Mouse (Mus musculus): Measurements from ENCODE around the gene Rpl41. TPM values are rescaled to one million over a fixed set of nuclear protein-coding genes. Genes with fewer than 3 reads are reported as not detected.

Rpl41 gene
- polyA plus RNA-seq, 1 experiment: 3,188 TPM

DNA sequence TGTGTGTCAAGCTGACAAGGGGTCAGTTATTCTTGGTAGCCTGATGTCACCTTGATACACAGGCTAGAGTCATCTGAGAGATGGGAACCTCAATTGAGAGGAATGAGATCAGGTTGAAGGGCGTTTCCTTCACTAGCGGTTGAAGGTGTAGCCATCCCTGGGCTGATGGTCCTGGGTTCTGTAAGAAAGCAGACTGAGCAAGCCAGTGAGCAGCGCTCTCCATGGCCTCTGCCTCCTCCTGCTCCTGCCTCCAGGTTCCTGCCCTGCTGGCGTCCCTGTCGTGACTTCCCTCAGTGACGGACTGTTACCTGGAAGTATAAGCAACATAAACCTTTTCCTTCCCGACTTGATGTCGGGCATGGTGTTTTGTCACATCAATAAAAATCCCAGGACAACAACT lies 45.6 kb downstream of the Rpl41 start:
- H3K27ac ChIP-seq (ENCODE audit: insufficient read depth, low read length): no peak overlapping the region
- H3K4me1 ChIP-seq (ENCODE audit: control insufficient read depth, insufficient read depth, low read length): peaks cover 2% of the 10 kb centered on the region; the same call in 1 of the 2 replicates

DNA sequence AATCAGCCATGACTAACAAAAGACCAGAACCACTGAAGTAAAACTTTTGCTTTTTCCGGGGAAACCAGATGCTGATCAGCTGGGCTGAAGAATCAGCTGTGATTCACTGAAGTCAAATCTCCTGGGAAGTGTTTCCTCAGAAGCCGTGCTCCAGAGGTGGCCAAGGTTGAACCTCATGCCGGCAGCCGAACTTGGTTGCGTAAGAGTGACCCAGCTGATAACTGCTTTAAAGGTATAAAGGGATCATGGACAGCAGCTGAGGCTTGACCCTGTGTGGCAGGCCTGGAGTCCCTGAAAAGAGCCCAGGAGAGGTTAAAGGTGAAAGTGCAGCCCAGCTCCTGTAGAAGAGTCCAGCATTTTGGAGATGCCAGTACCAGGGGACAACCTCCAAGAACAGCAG lies 46.8 kb downstream of the Rpl41 start:
- Histone ChIP-seq H3K4me1 (ENCODE audit: control insufficient read depth, insufficient read depth, low read length) (peaks cover 2% of the 10 kb centered on the region; the same call in 1 of the 2 replicates), H3K27ac (ENCODE audit: insufficient read depth, low read length) (no peak overlapping the region), H3K4me3 (ENCODE audit: insufficient read depth, low read length) (no peak overlapping the region)
- TF ChIP-seq POLR2A (IDR thresholded peaks at IDR 0.05; ENCODE audit: low read depth, low read length) (no peak), CTCF (IDR thresholded peaks at IDR 0.05; ENCODE audit: borderline replicate concordance, insufficient read depth, low read length) (no peak)

More for the DNA sequence above, 45.6 kb downstream of the Rpl41 start:
- H3K4me3 ChIP-seq (ENCODE audit: insufficient read depth, low read length): no peak overlapping the region
- TF ChIP-seq POLR2A (IDR thresholded peaks at IDR 0.05; ENCODE audit: low read depth, low read length): no peak
- no peak for TF ChIP-seq CTCF (IDR thresholded peaks at IDR 0.05; ENCODE audit: borderline replicate concordance, insufficient read depth, low read length)

DNA sequence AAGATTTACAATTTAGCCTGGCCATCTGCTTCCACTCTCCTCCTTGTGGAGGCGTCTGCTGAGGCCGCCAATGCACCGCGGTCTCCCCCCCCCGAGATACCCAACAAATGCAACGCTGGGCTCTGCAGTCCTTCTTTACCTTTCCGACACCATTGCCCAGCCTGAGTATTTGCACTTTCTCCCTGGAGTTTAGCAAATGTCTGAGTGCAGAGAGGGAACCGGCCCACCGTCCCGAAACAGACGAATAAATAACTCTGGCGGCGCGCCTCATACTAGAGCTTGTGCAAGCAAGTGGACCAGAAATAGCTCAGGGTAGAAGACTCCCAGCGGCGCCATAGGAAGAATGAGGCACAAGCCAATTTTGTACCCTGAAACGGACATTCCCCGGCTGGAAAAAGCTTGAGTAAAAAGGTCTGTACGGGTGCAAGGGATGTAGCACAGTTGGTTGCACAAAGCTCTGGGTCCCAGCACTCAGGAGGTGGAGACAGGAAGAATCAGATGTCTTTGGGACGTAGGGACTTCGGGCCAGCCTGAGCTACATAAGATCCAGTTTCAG lies 49.9 kb downstream of the Rpl41 start:
- TF ChIP-seq POLR2A (IDR thresholded peaks at IDR 0.05; ENCODE audit: low read depth, low read length) (peak; percentile 51), CTCF (IDR thresholded peaks at IDR 0.05; ENCODE audit: borderline replicate concordance, insufficient read depth, low read length) (no peak)
- peak overlapping the region; percentile 55 for H3K4me3 ChIP-seq (ENCODE audit: insufficient read depth, low read length)
- H3K4me1 ChIP-seq (ENCODE audit: control insufficient read depth, insufficient read depth, low read length): 0 out of 2 replicates have a peak, but pooled peaks cover 7% of the 10 kb centered on the region

DNA sequence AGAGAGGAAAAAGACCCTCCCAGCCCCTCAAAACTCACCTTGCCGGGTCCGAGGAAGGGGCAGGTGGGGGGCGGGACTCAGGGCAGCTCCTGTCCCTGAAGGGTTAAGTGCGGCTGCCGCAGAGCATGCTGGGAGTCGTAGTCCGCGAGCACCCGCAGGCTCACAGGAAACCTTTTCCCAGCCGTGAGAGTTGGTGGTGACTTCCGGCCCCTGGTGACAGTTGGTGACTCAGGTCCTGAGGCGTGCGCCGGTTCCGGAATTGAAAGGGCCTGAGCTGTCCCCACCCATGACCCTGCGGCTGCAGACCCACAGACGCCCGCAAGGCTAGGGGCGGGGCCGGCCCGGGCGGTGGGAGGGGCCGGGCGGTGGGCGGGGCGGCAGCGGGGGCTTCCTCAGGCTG lies 50.5 kb downstream of the Rpl41 start, which contains the start of gene Myl6b:
Gene Myl6b (minus strand): TSS at position 96 of the 400 bp plus-strand sequence.
- H3K27ac ChIP-seq (ENCODE audit: insufficient read depth, low read length): peak within 1 kb of the TSS; percentile 53
- H3K4me1 ChIP-seq (ENCODE audit: control insufficient read depth, insufficient read depth, low read length): 0 out of 2 replicates have a peak, but pooled peaks cover 7% of the 10 kb centered on the region
- TF ChIP-seq POLR2A (IDR thresholded peaks at IDR 0.05; ENCODE audit: low read depth, low read length): no peak
- no peak for TF ChIP-seq CTCF (IDR thresholded peaks at IDR 0.05; ENCODE audit: borderline replicate concordance, insufficient read depth, low read length)
- peak within 1 kb of the TSS; percentile 55 for H3K4me3 ChIP-seq (ENCODE audit: insufficient read depth, low read length)

More for the DNA sequence above, 49.9 kb downstream of the Rpl41 start:
- H3K27ac ChIP-seq (ENCODE audit: insufficient read depth, low read length): peak overlapping the region; percentile 53

Other genes starting within 250 kb of the Rpl41 start
- 10.2 and 14.2 TPM in 2 replicates for gene Pan2, start 246.0 kb downstream of the Rpl41 start, polyA plus RNA-seq (2011; ENCODE audit: insufficient read length, low read depth, missing spikeins)
- 121 and 145 TPM in 2 replicates for gene Cnpy2, start 226.8 kb downstream of the Rpl41 start, polyA plus RNA-seq (2011; ENCODE audit: insufficient read length, low read depth, missing spikeins)
- gene Cs, start 211.6 kb downstream of the Rpl41 start, polyA plus RNA-seq (2011; ENCODE audit: insufficient read length, low read depth, missing spikeins): 204 and 207 TPM in 2 replicates
- 20.5 and 24.6 TPM in 2 replicates for gene Coq10a, start 180.3 kb downstream of the Rpl41 start, polyA plus RNA-seq (2011; ENCODE audit: insufficient read length, low read depth, missing spikeins)
- gene Ankrd52, start 172.2 kb downstream of the Rpl41 start, polyA plus RNA-seq (2011; ENCODE audit: insufficient read length, low read depth, missing spikeins): 59.1 and 63.1 TPM in 2 replicates
- not detected in 2 replicates for gene Slc39a5, start 148.1 kb downstream of the Rpl41 start, polyA plus RNA-seq (2011; ENCODE audit: insufficient read length, low read depth, missing spikeins)
- 42.0 and 44.9 TPM in 2 replicates for gene Nabp2, start 137.8 kb downstream of the Rpl41 start, polyA plus RNA-seq (2011; ENCODE audit: insufficient read length, low read depth, missing spikeins)
- gene Rnf41, start 137.6 kb downstream of the Rpl41 start, polyA plus RNA-seq (2011; ENCODE audit: insufficient read length, low read depth, missing spikeins): 42.1 and 45.6 TPM in 2 replicates
- 100 and 117 TPM in 2 replicates for gene Smarcc2, start 90.1 kb downstream of the Rpl41 start, polyA plus RNA-seq (2011; ENCODE audit: insufficient read length, low read depth, missing spikeins)
- 2,243 and 2,568 TPM in 2 replicates for gene Myl6, start 55.2 kb downstream of the Rpl41 start, polyA plus RNA-seq (2011; ENCODE audit: insufficient read length, low read depth, missing spikeins)
- gene Myl6b, start 50.6 kb downstream of the Rpl41 start, polyA plus RNA-seq (2011; ENCODE audit: insufficient read length, low read depth, missing spikeins): 9.4 and 10.6 TPM in 2 replicates
- gene Esyt1, start 23.4 kb downstream of the Rpl41 start, polyA plus RNA-seq (2011; ENCODE audit: insufficient read length, low read depth, missing spikeins): 75.2 and 83.3 TPM in 2 replicates
- gene Zc3h10, start 1.5 kb downstream of the Rpl41 start, polyA plus RNA-seq (2011; ENCODE audit: insufficient read length, low read depth, missing spikeins): 4.7 and 6.0 TPM in 2 replicates
- gene Pa2g4, start 16.7 kb upstream of the Rpl41 start, polyA plus RNA-seq (2011; ENCODE audit: insufficient read length, low read depth, missing spikeins): 146 and 152 TPM in 2 replicates
- gene Erbb3, start 40.3 kb upstream of the Rpl41 start, polyA plus RNA-seq (2011; ENCODE audit: insufficient read length, low read depth, missing spikeins): 0.13 and 0.70 TPM in 2 replicates
- 1,073 and 1,205 TPM in 2 replicates for gene Rps26, start 77.4 kb upstream of the Rpl41 start, polyA plus RNA-seq (2011; ENCODE audit: insufficient read length, low read depth, missing spikeins)
- gene Ikzf4, start 96.7 kb upstream of the Rpl41 start, polyA plus RNA-seq (2011; ENCODE audit: insufficient read length, low read depth, missing spikeins): 2.3 and 4.8 TPM in 2 replicates
- gene Suox, start 124.8 kb upstream of the Rpl41 start, polyA plus RNA-seq (2011; ENCODE audit: insufficient read length, low read depth, missing spikeins): 14.3 and 15.7 TPM in 2 replicates
- 88.8 and 96.7 TPM in 2 replicates for gene Rab5b, start 147.0 kb upstream of the Rpl41 start, polyA plus RNA-seq (2011; ENCODE audit: insufficient read length, low read depth, missing spikeins)
- gene Pmel, start 154.9 kb upstream of the Rpl41 start, polyA plus RNA-seq (2011; ENCODE audit: insufficient read length, low read depth, missing spikeins): 0.68 and 0.87 TPM in 2 replicates
- gene Cdk2, start 155.7 kb upstream of the Rpl41 start, polyA plus RNA-seq (2011; ENCODE audit: insufficient read length, low read depth, missing spikeins): 49.3 and 66.6 TPM in 2 replicates
- gene Dgka, start 195.6 kb upstream of the Rpl41 start, polyA plus RNA-seq (2011; ENCODE audit: insufficient read length, low read depth, missing spikeins): 14.6 and 19.0 TPM in 2 replicates
- gene Pym1, start 198.6 kb upstream of the Rpl41 start, polyA plus RNA-seq (2011; ENCODE audit: insufficient read length, low read depth, missing spikeins): 29.5 and 38.2 TPM in 2 replicates
- gene Mmp19, start 241.6 kb upstream of the Rpl41 start, polyA plus RNA-seq (2011; ENCODE audit: insufficient read length, low read depth, missing spikeins): 43.6 and 54.0 TPM in 2 replicates

Measured in embryonic fibroblast, embryonic 13.5 days (primary cell).